Mouse (Mus musculus) retina, adult 2 months (tissue): ENCODE results near the gene Rsrp1.

Experiments used
- DNase-seq: peaks from one replicate; pipeline ENCODE4 v3.0.0-alpha.2; 2012; ENCODE audit warnings: low read depth, low spot score

Rsrp1 gene

DNA sequence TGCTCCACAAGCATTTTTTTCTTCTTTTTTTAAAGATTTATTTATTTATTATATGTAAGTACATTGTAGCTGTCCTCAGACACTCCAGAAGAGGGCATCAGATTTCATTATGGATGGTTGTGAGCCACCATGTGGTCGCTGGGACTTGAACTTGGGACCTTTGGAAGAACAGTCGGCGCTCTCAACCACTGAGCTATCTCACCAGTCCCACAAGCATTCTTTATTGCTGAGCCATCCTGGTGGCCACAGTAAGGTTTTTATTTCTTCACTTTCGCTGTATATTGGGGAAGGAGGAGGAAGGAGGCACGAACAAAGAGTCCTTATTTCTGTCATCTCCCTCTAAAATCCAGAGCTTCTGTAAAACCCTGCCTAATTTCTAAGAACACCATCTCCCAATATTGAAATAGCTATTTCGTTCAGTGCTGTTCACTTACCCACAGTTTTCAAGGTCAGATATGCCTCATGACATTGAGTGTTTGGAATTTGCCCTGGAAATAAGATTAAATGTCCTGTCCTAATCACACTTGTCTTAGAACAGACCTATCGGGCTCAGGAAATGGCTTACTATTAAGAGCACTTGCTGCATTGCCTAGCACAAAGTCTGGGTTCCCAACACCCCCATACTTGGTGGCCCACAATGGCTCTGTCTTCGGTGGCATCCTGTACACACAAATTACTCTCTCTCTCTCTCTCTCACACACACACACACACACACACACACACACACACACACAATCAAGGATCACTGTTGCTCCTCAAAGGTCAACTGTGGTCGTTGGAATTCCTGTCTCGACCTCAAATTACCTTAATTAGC lies 1.1 kb upstream of the Rsrp1 start:
- DNase-seq: no peak

- DNase-seq: no peak
These were observed 507 bp upstream of the Rsrp1 start for GRCm38 (mm10) chr4:134922925-134923244.

GRCm38 (mm10) chr4:134924019-134924741 lies 788 bp downstream of the Rsrp1 start:
- DNase-seq: peak; percentile 76

DNA sequence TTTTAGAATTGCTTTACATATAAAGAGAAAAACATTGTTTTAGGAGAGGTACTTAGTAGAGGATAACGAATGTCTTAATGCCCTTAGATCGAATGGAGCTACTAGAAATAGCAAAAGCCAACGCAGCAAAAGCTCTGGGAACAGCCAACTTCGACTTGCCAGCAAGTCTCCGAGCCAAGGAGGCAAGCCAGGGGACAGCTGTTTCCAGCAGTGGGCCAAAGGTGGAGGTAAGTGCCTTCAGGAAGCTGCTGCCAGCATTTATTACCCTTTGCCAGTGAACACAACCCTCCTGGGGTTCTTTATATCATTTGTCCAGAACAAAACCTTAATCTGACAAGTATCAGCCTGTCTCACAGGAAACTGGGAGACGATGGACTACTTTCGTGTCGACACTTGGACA lies 1.8 kb downstream of the Rsrp1 start:
- DNase-seq: no peak

GRCm38 (mm10) chr4:134927815-134928463 lies 4.5 kb downstream of the Rsrp1 start:
- no peak for DNase-seq

DNA sequence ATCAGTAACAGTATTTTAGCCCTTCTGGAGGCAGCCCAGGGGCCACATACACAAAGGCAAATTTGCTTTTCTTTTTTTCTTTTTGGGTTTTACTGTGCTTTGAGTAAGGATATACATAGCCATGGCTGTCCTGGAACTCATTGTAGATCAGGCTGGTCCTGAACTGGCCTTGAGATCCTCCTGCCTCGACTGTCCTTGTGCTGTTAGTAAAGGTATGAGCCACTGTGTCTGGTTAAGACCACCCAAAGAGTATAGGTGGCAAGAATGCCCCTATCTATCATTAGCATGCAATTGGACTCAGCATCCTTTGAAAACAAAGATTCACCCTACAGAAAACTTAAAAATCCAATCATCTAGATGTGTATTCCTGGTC lies 5.1 kb downstream of the Rsrp1 start:
- DNase-seq: no peak

GRCm38 (mm10) chr4:134929536-134929935 lies 6.1 kb downstream of the Rsrp1 start:
- no peak for DNase-seq

DNA sequence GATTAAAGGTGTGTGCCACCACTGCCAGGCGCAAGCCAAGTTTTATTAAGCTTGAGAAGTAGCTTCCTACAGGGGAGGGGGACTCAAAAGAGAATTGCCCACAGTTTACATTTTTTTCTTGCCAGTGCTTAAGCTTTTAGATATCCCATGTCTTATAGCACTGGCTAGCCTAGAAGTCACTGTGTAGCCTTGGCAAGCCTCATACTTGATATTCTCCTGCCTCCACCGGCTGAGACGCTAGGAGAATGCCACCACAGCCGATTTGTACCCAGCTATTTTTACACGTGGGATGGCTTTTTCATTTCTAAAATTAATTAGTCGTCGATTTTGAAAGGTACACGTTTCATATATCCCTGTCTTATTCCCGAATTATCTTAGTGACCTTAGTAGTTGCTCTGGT lies 6.8 kb downstream of the Rsrp1 start:
- DNase-seq: no peak

- peak; percentile 89 for DNase-seq
These were observed 7.5 kb downstream of the Rsrp1 start, which contains the start of gene Syf2 for GRCm38 (mm10) chr4:134930684-134931481. Gene Syf2 (plus strand): TSS chr4:134930898.

DNA sequence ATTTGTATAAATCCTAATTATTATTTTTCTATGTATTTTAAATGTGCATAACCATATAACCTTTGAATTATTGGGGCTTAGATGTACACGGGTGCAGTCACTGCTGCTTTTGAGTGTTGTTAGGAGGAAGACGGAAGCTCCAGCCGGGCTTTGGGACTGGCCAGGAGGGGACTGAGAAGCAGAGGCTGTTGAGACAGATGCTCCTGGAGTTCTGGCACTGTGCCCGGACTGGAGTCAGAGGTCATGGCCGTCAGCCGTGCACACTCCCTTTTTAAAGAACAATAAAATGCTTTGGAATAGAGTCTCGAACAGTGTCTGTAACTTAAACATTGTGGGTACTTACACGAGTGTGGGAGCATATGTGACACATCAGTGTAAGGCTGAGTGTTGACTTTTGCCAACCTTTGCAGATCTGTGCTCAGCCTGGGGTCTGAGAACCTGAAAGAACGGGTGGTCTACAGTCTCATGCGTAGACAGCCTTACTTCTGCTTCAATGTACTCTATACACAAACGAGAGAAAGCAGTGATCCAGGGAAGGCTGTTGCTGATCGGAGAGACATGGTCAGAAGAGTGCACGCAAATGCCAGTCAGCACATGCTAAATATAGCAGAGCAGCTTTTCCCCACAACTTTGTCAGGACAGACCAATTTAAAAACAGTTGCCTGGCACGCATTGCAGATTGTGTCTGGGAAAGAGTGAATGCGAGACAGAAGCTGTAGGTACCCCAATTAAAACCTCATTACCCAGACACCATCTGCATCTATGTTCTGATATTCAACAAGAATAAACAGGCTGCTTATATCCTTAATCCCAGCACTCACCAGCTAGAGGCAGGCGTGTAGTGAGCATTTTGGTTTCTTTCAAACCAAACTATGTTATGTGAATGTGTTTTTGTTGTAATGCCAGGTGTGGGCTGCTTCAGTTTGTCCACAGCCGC lies 14.1 kb downstream of the Rsrp1 start:
- DNase-seq: no peak

DNA sequence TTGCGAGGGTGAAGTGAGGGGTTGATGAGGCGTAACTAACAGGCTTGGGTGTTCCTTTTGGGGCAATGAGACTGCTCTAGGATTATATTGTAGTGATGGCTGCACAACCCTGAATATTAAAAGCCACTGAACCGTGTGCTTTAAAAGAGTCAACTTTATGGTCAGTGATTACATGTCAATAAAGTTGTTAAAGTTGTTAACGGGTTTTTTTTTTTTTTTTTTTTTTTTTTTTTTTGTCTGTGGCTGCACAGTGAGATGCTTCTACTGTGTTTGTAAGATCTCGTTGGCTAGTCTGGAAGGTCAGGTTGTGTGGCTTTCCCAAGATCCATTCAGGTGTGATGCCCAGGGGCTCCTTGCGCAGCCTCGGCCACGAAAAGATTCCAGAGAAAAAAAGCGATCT lies 16.5 kb downstream of the Rsrp1 start:
- DNase-seq: no peak

GRCm38 (mm10) chr4:134943758-134944538 lies 20.6 kb downstream of the Rsrp1 start:
- DNase-seq: no peak

GRCm38 (mm10) chr4:134946024-134946744 lies 22.8 kb downstream of the Rsrp1 start:
- peak; percentile 49 for DNase-seq

GRCm38 (mm10) chr4:134950518-134951091 lies 27.2 kb downstream of the Rsrp1 start:
- no peak for DNase-seq

DNA sequence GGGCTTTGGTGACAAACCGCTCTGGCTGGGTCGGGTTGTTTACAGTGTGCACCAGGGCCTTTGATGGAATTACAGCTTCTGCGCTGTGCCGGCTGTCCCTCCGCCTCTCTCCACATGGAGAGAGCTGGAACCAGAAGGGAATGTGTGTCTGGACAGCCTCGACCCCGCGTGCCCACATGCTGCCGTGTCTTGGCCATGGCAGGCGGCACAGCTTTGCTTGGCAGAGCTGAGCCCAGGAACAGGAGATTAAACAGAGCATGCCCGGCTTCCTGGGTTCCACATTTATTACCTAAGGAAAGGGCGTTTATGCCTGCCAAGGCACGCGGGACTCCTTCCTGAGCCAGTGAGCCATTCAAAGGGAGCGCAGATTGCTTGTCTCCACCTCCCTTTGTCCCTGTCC lies 31.1 kb downstream of the Rsrp1 start:
- no peak for DNase-seq

DNA sequence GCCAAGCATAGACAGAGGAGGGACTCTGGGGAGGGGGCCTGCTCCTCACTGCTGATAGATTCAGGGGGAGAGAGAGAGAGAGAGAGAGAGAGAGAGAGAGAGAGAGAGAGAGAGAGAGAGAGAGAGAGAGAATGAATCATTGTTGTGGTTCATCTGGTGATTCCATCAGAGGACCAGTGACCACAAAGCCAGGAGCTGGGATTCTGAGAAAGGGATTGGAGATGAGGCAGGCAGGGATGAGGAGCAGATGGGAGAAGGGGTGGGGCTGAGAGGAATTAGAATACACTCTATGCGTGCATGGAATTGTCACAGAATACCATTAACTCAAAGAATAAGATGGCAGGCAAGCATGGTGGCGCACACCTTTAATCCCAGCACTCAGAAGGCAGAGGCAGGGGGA lies 31.8 kb downstream of the Rsrp1 start:
- no peak for DNase-seq

DNA sequence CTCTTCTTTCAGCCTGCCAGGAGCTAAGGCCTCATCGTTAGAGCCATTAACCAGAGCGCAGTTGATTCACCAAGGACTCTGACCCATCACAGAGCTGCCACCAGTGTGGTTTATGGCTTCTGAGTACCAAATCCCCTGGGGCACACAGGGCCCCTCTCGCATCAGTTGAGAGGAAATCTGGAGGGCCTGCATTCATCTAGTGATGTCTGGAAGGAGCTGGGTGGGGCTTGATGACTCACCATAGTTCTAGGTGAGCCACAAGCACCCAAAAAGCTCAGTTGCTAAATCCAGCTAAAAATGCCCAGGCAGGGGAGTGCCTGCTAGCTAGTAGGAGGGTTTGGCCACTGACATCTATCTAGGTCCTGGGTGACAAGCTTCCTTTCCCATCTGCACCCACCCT lies 32.5 kb downstream of the Rsrp1 start:
- no peak for DNase-seq

GRCm38 (mm10) chr4:134956328-134956727 lies 32.9 kb downstream of the Rsrp1 start:
- DNase-seq: peak; percentile 56
